Mouse (Mus musculus) MEL (cell line): Measurements from ENCODE around the gene Tifa.

Source experiments
- CTCF ChIP-seq, 3 experiments: IDR thresholded peaks in 2 of 3; conservative IDR thresholded peaks in 1 of 3; 2 replicates each; pipeline ENCODE4 v1.5.1; 2011 to 2012; ENCODE audit warnings: low read length in 3 of 3, low read depth in 2 of 3, mild to moderate bottlenecking in 2 of 3, improper control_type of control experiment in 1 of 3, inconsistent platforms in 1 of 3, mixed read lengths in 1 of 3, moderate library complexity in 1 of 3; ENCODE audit not compliant: control insufficient read depth in 1 of 3, insufficient read depth in 1 of 3, poor library complexity in 1 of 3, severe bottlenecking in 1 of 3
- HCFC1 ChIP-seq: IDR thresholded peaks from 2 replicates; pipeline ENCODE4 v1.6.1; 2012; ENCODE audit warnings: low read depth, mild to moderate bottlenecking, inconsistent platforms, low read length, improper control_type of control experiment, moderate library complexity
- POLR2A ChIP-seq, 2 experiments: IDR thresholded peaks; 2 replicates each; pipeline ENCODE4 v1.6.1; 2011 to 2012; ENCODE audit warnings: low read length in 2 of 2, mild to moderate bottlenecking in 2 of 2, control low read depth in 1 of 2, improper control_type of control experiment in 1 of 2, low read depth in 1 of 2, moderate library complexity in 1 of 2; ENCODE audit not compliant: control insufficient read depth in 1 of 2, insufficient read depth in 1 of 2, poor library complexity in 1 of 2

DNA sequence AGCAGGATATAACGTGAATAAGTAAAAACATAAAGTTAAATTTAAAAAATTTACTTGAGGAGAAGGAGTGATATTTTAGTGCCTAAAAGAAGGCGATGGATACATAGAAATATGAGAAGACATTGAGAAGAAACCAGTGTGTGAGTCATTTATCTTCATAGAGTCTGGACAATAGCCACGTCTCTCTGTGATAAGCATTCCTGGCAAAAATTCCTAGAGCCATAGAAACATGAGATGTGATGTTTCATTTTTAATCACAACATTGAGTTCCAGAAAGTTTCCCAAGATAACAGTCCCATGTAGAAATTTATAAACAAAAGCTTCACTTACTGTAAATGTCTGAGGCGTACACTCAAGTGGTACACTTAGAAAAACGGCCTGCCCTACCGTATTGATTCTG, 6.7 kb upstream of the Tifa start:
- TF ChIP-seq POLR2A (IDR thresholded peaks at IDR 0.05; ENCODE audit: control insufficient read depth in 1 of 2, insufficient read depth in 1 of 2, low read depth in 1 of 2, low read length in 2 of 2, poor library complexity in 1 of 2) = no peak
- TF ChIP-seq HCFC1 = no peak
- no peak for TF ChIP-seq CTCF (IDR thresholded peaks at IDR 0.05 in 2 of 3, conservative IDR thresholded peaks at IDR 0.05 in 1 of 3; ENCODE audit: control insufficient read depth in 1 of 3, insufficient read depth in 1 of 3, low read depth in 2 of 3, low read length in 3 of 3, poor library complexity in 1 of 3, severe bottlenecking in 1 of 3)
